Comparison of ENCODE assay signal across 10 mouse cellular contexts in the genomic region with DNA sequence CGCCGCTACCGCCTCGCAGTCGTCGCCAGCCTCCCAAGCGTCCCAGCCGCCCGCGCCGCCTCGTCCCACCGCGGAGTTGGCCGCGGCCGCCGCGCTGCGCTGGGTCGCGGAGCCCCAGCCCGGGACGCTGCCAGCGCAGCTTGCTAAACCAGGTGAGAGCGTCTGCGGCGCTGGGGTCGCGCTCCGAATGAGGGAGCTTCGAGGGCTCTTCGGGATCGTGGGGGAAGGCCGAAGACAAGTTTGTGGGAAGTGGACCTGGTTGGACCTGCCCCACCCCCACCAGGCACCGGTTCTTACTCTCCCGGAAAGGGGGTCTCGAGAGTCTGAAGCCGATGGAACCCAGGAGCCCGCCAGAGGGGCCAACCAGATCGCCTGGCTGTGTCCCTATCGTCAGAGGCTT. TPM values are rescaled to one million over a fixed set of nuclear protein-coding genes. Genes with fewer than 3 reads are reported as not detected.
A peak's percentile ranks its signal among the peaks of the same experiment; 100 is the strongest.
DNase-seq lines count a peak whose midpoint lies in the region; ATAC-seq and TF ChIP-seq lines count a peak whose summit lies in the region.
"Had no signal": no experiment of that assay in that cellular context is flagged by ENCODE, and none has a peak within 500 bp of the region (broad histone marks: within the 10 kb centered on the region; RNA-seq: fewer than 3 reads in every experiment).

No protein-coding gene starts in this region.

- H3K36me3 ChIP-seq in kidney, embryonic 14.5 days (ENCODE audit: control insufficient read depth, insufficient read depth, low read length): no peaks in the 10 kb centered on the region
- H3K36me3 ChIP-seq in embryonic facial prominence, embryonic 15.5 days: no peaks in the 10 kb centered on the region
- H3K36me3 ChIP-seq in intestine, postnatal 0 days (ENCODE audit: control insufficient read depth, insufficient read depth): no peaks in the 10 kb centered on the region
- H3K36me3 ChIP-seq in neural tube, embryonic 13.5 days: no peaks in the 10 kb centered on the region

- TF ChIP-seq CTCF in intestine, postnatal 0 days (IDR thresholded peaks at IDR 0.05; ENCODE audit: low read depth): no peak

- peak overlapping the region; percentile 36 for H3K4me3 ChIP-seq in kidney, embryonic 14.5 days (ENCODE audit: low read length)
- peak overlapping the region; percentile 43 for H3K4me3 ChIP-seq in embryonic facial prominence, embryonic 15.5 days (replicated peaks)
- H3K4me3 ChIP-seq in intestine, postnatal 0 days (ENCODE audit: low read depth, low read length): peak overlapping the region; percentile 40
- H3K4me3 ChIP-seq in neural tube, embryonic 13.5 days: peak overlapping the region; percentile 23

- H3K27ac ChIP-seq in kidney, embryonic 14.5 days (ENCODE audit: low read depth, low read length): no peak overlapping the region
- H3K27ac ChIP-seq in embryonic facial prominence, embryonic 15.5 days (replicated peaks): no peak overlapping the region; the same call in 1 of the 2 replicates
- no peak overlapping the region for H3K27ac ChIP-seq in intestine, postnatal 0 days (ENCODE audit: low read depth, low read length)
- H3K27ac ChIP-seq in neural tube, embryonic 13.5 days (replicated peaks): no peak overlapping the region; the same call in 1 of the 2 replicates

- peaks cover 98% of the 10 kb centered on the region for H3K27me3 ChIP-seq in kidney, embryonic 14.5 days (ENCODE audit: control insufficient read depth, insufficient read depth, low read length)
- H3K27me3 ChIP-seq in embryonic facial prominence, embryonic 15.5 days: peaks cover 97% of the 10 kb centered on the region
- peaks cover 98% of the 10 kb centered on the region for H3K27me3 ChIP-seq in intestine, postnatal 0 days (replicated peaks; ENCODE audit: control insufficient read depth, insufficient read depth, low read length)
- peaks cover 100% of the 10 kb centered on the region for H3K27me3 ChIP-seq in neural tube, embryonic 13.5 days

- peaks cover 15% of the 10 kb centered on the region for H3K4me1 ChIP-seq in kidney, embryonic 14.5 days (ENCODE audit: control insufficient read depth, insufficient read depth, low read length)
- H3K4me1 ChIP-seq in embryonic facial prominence, embryonic 15.5 days: peaks cover 22% of the 10 kb centered on the region
- H3K4me1 ChIP-seq in intestine, postnatal 0 days (replicated peaks; ENCODE audit: control insufficient read depth, insufficient read depth, low read length): no peaks in the 10 kb centered on the region
- peaks cover 17% of the 10 kb centered on the region for H3K4me1 ChIP-seq in neural tube, embryonic 13.5 days (replicated peaks)

- ATAC-seq in kidney, embryonic 14.5 days (ENCODE audit: low FRiP score, low TSS enrichment): no peak
- ATAC-seq in embryonic facial prominence, embryonic 15.5 days (ENCODE audit: insufficient number of reproducible peaks, low FRiP score, low TSS enrichment, low read depth): no peak
- ATAC-seq in intestine, postnatal 0 days: no peak
- no peak for ATAC-seq in neural tube, embryonic 13.5 days (ENCODE audit: low read depth)
- ATAC-seq in frontal cortex, adult (ENCODE audit: low TSS enrichment): no peak
- ATAC-seq: inflammation-experienced regulatory T-cells, adult 6 months; Patski had no signal

- H3K9ac ChIP-seq in kidney, embryonic 14.5 days (ENCODE audit: low read depth, low read length): no peak overlapping the region
- H3K9ac ChIP-seq in embryonic facial prominence, embryonic 15.5 days: no peak overlapping the region
- no peak overlapping the region for H3K9ac ChIP-seq in intestine, postnatal 0 days (ENCODE audit: low read depth, low read length)
- no peak overlapping the region for H3K9ac ChIP-seq in neural tube, embryonic 13.5 days

- H3K9me3 ChIP-seq in kidney, embryonic 14.5 days (ENCODE audit: control insufficient read depth, low read length): no peaks in the 10 kb centered on the region
- H3K9me3 ChIP-seq in embryonic facial prominence, embryonic 15.5 days (replicated peaks): no peaks in the 10 kb centered on the region
- H3K9me3 ChIP-seq in intestine, postnatal 0 days (ENCODE audit: control insufficient read depth): no peaks in the 10 kb centered on the region
- H3K9me3 ChIP-seq in neural tube, embryonic 13.5 days: no peaks in the 10 kb centered on the region

- under 1% methylated on average over 39 of the region's 42 CpGs for WGBS in kidney, embryonic 14.5 days
- 1% methylated on average over 42 of the region's 42 CpGs for WGBS in embryonic facial prominence, embryonic 15.5 days
- WGBS in intestine, postnatal 0 days: under 1% methylated on average over 40 of the region's 42 CpGs
- WGBS in neural tube, embryonic 13.5 days: under 1% methylated on average over 42 of the region's 42 CpGs

- DNase-seq in kidney, postnatal 14 days: no peak
- no peak for DNase-seq in c-Kit-positive CD71-positive TER-119-positive erythroid progenitor cells, embryonic 14.5 days (ENCODE audit: low spot score)
- DNase-seq in frontal cortex, postnatal 25 days (ENCODE audit: low spot score in 2 of 2): no peak

- peak overlapping the region; percentile 45 for H3K4me2 ChIP-seq in kidney, embryonic 14.5 days (replicated peaks; ENCODE audit: low read depth, low read length)
- H3K4me2 ChIP-seq in embryonic facial prominence, embryonic 15.5 days (replicated peaks): peak overlapping the region; percentile 63
- peak overlapping the region; percentile 68 for H3K4me2 ChIP-seq in intestine, postnatal 0 days (replicated peaks; ENCODE audit: low read depth)
- H3K4me2 ChIP-seq in neural tube, embryonic 13.5 days: peak overlapping the region; percentile 41

RNA-seq across cellular contexts. Expression of a gene that starts 1.0 kb away (rescaled TPM):
- polyA plus RNA-seq in kidney, embryonic 14.5 days (2014; fragmentation: Nextera tagmentation; extraction: Ambion mirVana): not detected in 2 replicates
- polyA plus RNA-seq in embryonic facial prominence, embryonic 15.5 days (2015; fragmentation: Nextera tagmentation; extraction: Ambion mirVana): 2.8 and 4.2 TPM in 2 replicates
- 0.08 TPM in 1 of 2 replicates, not detected in the other for polyA plus RNA-seq in intestine, postnatal 0 days (2015; fragmentation: Nextera tagmentation; extraction: Ambion mirVana)
- 2.0 and 2.7 TPM in 2 replicates for polyA plus RNA-seq in neural tube, embryonic 13.5 days (2015; fragmentation: Nextera tagmentation; extraction: Ambion mirVana)
- polyA plus RNA-seq: inflammation-experienced regulatory T-cells, adult 6 months; Patski had no signal
